Mouse (Mus musculus): ENCODE data around the gene Rcc2.

DNA sequence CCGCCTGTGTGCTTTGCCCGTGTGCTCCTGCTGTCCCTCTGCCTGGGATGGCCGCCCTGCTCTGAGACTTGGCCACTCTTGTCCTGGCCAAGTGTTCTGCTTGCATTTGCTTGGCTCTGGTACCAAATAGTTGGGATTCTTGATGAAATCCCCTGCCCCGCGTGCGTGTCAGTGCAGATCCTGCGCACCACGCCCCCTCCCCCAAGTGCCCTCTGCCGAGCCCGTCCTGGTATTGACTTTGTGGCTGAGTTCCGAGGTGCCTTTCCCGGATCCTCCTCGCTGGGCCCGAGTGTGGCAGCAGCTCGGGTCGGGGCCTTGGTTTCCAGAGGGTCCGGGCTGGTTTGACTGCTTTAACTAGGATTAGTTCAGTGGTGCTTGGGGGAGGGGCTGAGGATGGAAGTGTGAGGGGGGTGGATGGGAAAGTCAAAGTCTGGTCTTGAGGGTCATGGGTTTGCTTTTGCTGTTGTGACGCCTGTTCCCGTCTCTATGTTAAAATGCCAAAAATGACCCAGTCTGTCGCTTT, 21.7 kb downstream of the Rcc2 start:
- TF ChIP-seq CTCF (conservative IDR thresholded peaks at IDR 0.05; ENCODE audit: low read length): no peak
- TF ChIP-seq NANOG (IDR thresholded peaks at IDR 0.05; ENCODE audit: borderline replicate concordance, low read length): no peak
